Mouse (Mus musculus) heart, embryonic 13.5 days (tissue): ENCODE results near the gene Pitpnm3. TPM values are rescaled to one million over a fixed set of nuclear protein-coding genes. Genes with fewer than 3 reads are reported as not detected.
A peak's percentile ranks its signal among the peaks of the same experiment; 100 is the strongest.

Experiments
- ATAC-seq: fragments of 200-750 bp; cut with Nextera tagmentation; 2 replicates; pipeline ENCODE4 v1.8.0; 2017; ENCODE audit warnings: moderate TSS enrichment; ENCODE audit not compliant: insufficient number of reproducible peaks, low FRiP score, low TSS enrichment; ENCODE audit errors: extremely low read depth
- H3K27ac ChIP-seq: fragments of 300-500 bp; sonication (generic); replicated peaks from 2 replicates; pipeline ENCODE4 v1.5.1; 2015; ENCODE audit warnings: moderate library complexity, mild to moderate bottlenecking, inconsistent platforms
- H3K27me3 ChIP-seq: fragments of 300-500 bp; sonication (generic); replicated peaks from 2 replicates; pipeline ENCODE4 v1.6.1; 2015; ENCODE audit warnings: mild to moderate bottlenecking, inconsistent platforms
- H3K36me3 ChIP-seq: fragments of 300-500 bp; sonication (generic); 2 replicates; pipeline ENCODE4 v1.6.1; 2015; ENCODE audit warnings: mild to moderate bottlenecking, inconsistent platforms
- H3K4me1 ChIP-seq: fragments of 300-500 bp; sonication (generic); 2 replicates; pipeline ENCODE4 v1.6.1; 2015; ENCODE audit warnings: inconsistent platforms
- H3K4me2 ChIP-seq: fragments of 300-500 bp; sonication (generic); 2 replicates; pipeline ENCODE4 v1.6.1; 2015; ENCODE audit warnings: inconsistent platforms, mild to moderate bottlenecking, moderate library complexity
- H3K4me3 ChIP-seq: fragments of 300-500 bp; sonication (generic); 2 replicates; pipeline ENCODE4 v1.5.1; 2015; ENCODE audit warnings: moderate library complexity, mild to moderate bottlenecking, inconsistent platforms
- H3K9ac ChIP-seq: fragments of 300-500 bp; sonication (generic); 2 replicates; pipeline ENCODE4 v1.6.1; 2015; ENCODE audit warnings: inconsistent platforms, mild to moderate bottlenecking, moderate library complexity
- H3K9me3 ChIP-seq: fragments of 300-500 bp; sonication (generic); 2 replicates; pipeline ENCODE4 v1.6.1; 2016; ENCODE audit warnings: inconsistent platforms
- WGBS: fragments of 180-500 bp; shearing (Covaris S2); methylation state at CpG from one replicate; pipeline ENCODE4 v1.1.7; 2015; ENCODE audit warnings: mixed read lengths; 5-methylcytosine and 5-hydroxymethylcytosine counted together
- polyA plus RNA-seq: library from polyadenylated mRNA; unstranded; fragments of >200 nt; fragmentation: Nextera tagmentation; extraction: Ambion mirVana; gene quantifications from 2 replicates; pipeline ENCODE4 v1.2.1, GENCODE M21; 2015

Pitpnm3 gene
- polyA plus RNA-seq, 1 experiment from 2014 or later = 0.12 TPM

DNA sequence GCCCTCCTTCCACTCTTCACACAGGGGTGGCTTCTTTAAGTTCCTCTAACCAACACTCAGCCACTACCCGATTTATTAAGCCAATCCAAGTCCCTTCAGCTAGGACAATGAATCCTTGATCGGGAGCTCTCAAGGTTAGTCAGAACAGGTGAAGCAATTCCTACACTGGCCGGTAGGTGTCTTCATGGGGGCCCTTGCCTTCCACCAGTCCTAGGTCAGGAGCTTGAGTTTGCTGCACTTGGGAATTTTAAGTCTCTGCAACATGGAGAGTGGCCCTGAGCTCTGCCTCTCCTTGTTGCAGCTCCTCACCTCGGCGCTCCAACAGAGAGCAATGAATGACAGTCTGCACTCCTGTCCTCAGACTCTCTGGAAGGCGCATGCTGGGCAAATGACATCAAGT, 69.2 kb downstream of the Pitpnm3 start:
- no peak overlapping the region for H3K4me3 ChIP-seq
- no peaks in the 10 kb centered on the region for H3K36me3 ChIP-seq
- no peak overlapping the region for H3K9ac ChIP-seq
- no peak overlapping the region for H3K27ac ChIP-seq
- 37% methylated on average over 6 of the region's 6 CpGs for WGBS
- H3K27me3 ChIP-seq = no peaks in the 10 kb centered on the region
- peaks cover 22% of the 10 kb centered on the region for H3K9me3 ChIP-seq
- ATAC-seq = no peak
- no peak overlapping the region for H3K4me2 ChIP-seq
- H3K4me1 ChIP-seq = no peaks in the 10 kb centered on the region

DNA sequence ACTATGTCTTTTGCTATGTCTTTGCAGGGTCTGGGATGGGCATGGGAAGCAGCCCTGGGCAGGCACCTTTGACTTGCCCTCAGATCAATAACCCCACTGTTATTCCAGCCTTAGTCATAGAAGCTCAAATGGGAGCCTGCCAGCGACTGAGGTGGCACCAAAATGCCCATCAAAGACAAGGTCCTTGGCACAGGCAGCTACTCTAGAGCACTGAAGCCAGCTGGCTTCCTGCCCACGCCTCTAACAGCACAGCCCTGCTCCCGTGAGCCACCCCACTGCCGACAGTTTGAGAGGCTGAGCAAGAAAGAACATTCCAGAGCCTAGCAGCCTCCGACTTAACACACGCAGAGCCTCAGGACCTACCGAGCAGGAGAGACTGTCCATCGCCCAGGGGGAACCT, 70.5 kb downstream of the Pitpnm3 start:
- H3K4me1 ChIP-seq = no peaks in the 10 kb centered on the region
- ATAC-seq = no peak
- no peaks in the 10 kb centered on the region for H3K36me3 ChIP-seq
- no peak overlapping the region for H3K9ac ChIP-seq
- no peak overlapping the region for H3K27ac ChIP-seq
- H3K9me3 ChIP-seq = peaks cover 22% of the 10 kb centered on the region
- WGBS = 74% methylated on average over 8 of the region's 8 CpGs
- no peaks in the 10 kb centered on the region for H3K27me3 ChIP-seq
- H3K4me3 ChIP-seq = no peak overlapping the region
- H3K4me2 ChIP-seq = no peak overlapping the region

DNA sequence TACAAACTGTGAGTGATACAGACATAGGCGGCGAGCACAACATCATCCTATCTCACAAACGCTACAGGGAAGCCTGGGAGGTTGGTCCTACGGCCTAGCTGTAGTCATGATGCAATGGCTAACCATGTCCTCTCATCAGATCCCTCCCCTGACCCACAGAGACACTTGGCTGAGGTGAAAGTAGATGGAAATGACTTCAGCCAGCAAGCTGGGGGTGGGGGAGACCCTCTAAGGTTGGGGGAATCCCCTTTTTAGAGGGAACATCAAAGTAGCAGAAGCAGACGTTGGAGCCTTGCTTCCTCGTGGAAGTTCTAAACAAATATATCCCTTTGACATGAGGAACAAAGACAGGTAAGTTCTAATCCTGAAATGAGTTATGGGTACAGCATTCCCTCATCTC, 71.2 kb downstream of the Pitpnm3 start:
- H3K27me3 ChIP-seq = peaks cover 6% of the 10 kb centered on the region; the same call in 1 of the 2 replicates
- H3K9me3 ChIP-seq = peaks cover 22% of the 10 kb centered on the region
- H3K4me2 ChIP-seq = no peak overlapping the region
- H3K4me3 ChIP-seq = no peak overlapping the region
- H3K27ac ChIP-seq = no peak overlapping the region
- no peak overlapping the region for H3K9ac ChIP-seq
- ATAC-seq = no peak
- H3K36me3 ChIP-seq = no peaks in the 10 kb centered on the region
- WGBS = 63% methylated on average over 6 of the region's 6 CpGs
- H3K4me1 ChIP-seq = no peaks in the 10 kb centered on the region

- Histone ChIP-seq H3K9me3 (peaks cover 22% of the 10 kb centered on the region), H3K4me2 (no peak overlapping the region), H3K27me3 (peaks cover 16% of the 10 kb centered on the region), H3K4me1 (no peaks in the 10 kb centered on the region), H3K27ac (no peak overlapping the region), H3K4me3 (no peak overlapping the region), H3K36me3 (no peaks in the 10 kb centered on the region), H3K9ac (no peak overlapping the region)
- ATAC-seq = no peak
- 58% methylated on average over 13 of the region's 13 CpGs for WGBS
Observed at GRCm38 (mm10) chr11:72061093-72061620, 74.4 kb downstream of the Pitpnm3 start.

GRCm38 (mm10) chr11:72060416-72060815, 75.2 kb downstream of the Pitpnm3 start:
- Histone ChIP-seq H3K9ac (no peak overlapping the region), H3K4me3 (no peak overlapping the region), H3K4me2 (no peak overlapping the region), H3K27ac (no peak overlapping the region), H3K4me1 (no peaks in the 10 kb centered on the region), H3K36me3 (no peaks in the 10 kb centered on the region), H3K27me3 (peaks cover 16% of the 10 kb centered on the region), H3K9me3 (peaks cover 19% of the 10 kb centered on the region)
- ATAC-seq = no peak
- WGBS = 69% methylated on average over 9 of the region's 9 CpGs

GRCm38 (mm10) chr11:72057166-72057565, 78.4 kb downstream of the Pitpnm3 start:
- Histone ChIP-seq H3K9me3 (no peaks in the 10 kb centered on the region), H3K27ac (no peak overlapping the region), H3K4me1 (no peaks in the 10 kb centered on the region), H3K4me3 (no peak overlapping the region), H3K36me3 (no peaks in the 10 kb centered on the region), H3K4me2 (no peak overlapping the region), H3K9ac (no peak overlapping the region), H3K27me3 (peaks cover 31% of the 10 kb centered on the region)
- 61% methylated on average over 3 of the region's 3 CpGs for WGBS
- no peak for ATAC-seq

DNA sequence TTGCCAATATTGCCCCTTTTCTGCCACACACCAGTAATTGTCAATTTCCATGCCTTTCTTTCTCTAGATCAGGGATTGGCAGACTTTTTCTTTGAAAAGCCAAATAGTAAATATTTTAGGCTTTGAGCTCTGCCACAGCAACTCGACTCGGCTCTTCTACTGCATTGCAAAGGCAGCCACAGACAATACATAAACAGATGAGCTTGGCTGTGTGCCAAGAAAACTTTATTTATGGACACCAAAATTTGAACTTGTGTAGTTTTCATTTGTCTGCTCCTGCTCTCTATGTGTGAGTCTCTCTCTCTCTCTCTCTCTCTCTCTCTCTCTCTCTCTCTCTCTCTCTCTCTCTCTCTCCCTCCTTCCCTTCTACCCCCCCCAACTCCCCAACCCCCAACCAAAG, 80.4 kb downstream of the Pitpnm3 start:
- H3K27me3 ChIP-seq = peaks cover 51% of the 10 kb centered on the region
- 56% methylated on average over 2 of the region's 2 CpGs for WGBS
- no peak overlapping the region for H3K4me2 ChIP-seq
- H3K4me3 ChIP-seq = no peak overlapping the region
- H3K36me3 ChIP-seq = no peaks in the 10 kb centered on the region
- H3K9me3 ChIP-seq = no peaks in the 10 kb centered on the region
- ATAC-seq = no peak
- peaks cover 14% of the 10 kb centered on the region for H3K4me1 ChIP-seq
- no peak overlapping the region for H3K27ac ChIP-seq
- no peak overlapping the region for H3K9ac ChIP-seq

GRCm38 (mm10) chr11:72052636-72053035, 82.9 kb downstream of the Pitpnm3 start:
- Histone ChIP-seq H3K9ac (no peak overlapping the region), H3K36me3 (peaks cover 4% of the 10 kb centered on the region; the same call in 1 of the 2 replicates), H3K4me2 (no peak overlapping the region), H3K4me3 (no peak overlapping the region), H3K27me3 (peaks cover 56% of the 10 kb centered on the region), H3K27ac (no peak overlapping the region), H3K4me1 (peaks cover 17% of the 10 kb centered on the region), H3K9me3 (no peaks in the 10 kb centered on the region)
- no peak for ATAC-seq
- 18% methylated on average over 5 of the region's 5 CpGs for WGBS

DNA sequence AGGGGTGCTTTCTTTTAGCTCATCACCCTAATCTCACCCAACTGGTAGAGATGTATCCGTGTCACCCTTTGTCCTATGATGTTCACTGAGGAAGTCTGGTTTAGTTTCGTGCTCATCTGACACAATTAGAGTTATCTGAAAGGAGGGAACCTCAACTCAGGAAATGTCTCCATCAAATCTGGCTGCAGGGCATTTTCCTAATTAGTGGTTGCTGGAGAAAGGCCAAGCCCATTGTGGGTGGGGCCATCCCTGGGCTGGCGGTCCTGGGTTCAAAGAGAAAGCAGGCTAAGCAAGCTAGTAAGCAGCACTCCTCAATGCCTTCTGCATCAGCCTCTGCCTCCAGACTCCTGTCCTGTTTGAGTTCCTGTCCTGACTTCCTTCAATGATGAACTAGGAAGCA, 83.4 kb downstream of the Pitpnm3 start:
- no peak for ATAC-seq
- Histone ChIP-seq H3K9ac (no peak overlapping the region), H3K27me3 (peaks cover 52% of the 10 kb centered on the region), H3K27ac (no peak overlapping the region), H3K4me2 (no peak overlapping the region), H3K9me3 (no peaks in the 10 kb centered on the region), H3K4me3 (no peak overlapping the region), H3K36me3 (peaks cover 8% of the 10 kb centered on the region), H3K4me1 (peaks cover 17% of the 10 kb centered on the region)
- WGBS = 57% methylated on average over 3 of the region's 3 CpGs

DNA sequence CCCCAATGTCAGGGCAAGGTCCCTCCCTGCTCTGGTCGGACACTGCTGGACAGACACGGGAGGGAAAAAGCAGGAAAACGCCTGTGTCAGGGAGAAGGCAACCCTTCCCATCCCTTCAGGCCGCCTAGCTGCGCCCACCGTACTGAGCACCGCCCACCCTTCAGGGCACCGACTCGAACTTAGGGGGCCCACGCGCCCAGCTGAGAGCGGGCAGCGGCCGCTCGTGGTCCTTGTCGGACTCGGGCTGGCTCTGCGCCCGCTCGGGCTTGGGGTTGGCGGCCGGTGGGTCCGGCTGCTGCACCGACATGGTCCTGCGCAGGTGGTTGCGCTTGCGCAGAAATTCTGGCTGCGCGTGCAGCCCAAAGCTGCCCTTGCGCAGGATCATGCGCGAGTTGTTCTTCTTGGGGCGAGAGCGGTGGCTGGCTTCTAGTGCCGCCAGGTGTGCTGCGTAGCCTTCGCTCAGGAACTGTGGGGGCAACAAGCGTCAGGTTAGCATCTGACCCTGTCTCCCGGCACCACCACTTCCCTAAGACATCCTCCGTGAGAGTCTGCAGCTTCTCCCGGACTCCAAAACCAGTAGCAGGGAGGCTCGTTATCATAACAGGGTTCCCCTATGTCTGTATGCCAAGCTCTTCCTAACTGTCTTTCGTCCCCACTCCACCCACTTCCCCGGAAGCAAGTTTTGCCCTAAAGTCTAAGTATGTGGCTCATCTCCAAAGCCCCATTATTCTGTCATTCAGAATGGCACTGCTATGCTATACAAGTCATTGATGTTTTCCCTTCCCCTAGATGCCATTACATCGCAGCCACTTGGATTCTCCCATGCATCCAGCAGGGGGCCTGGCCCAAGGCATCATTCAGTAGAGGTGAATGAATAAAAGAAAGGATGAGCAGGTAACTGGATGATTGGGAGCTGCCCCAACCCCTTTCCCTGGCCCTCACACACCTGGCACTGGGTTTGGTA, 84.4 kb downstream of the Pitpnm3 start:
- Histone ChIP-seq H3K9me3 (no peaks in the 10 kb centered on the region), H3K27me3 (peaks cover 49% of the 10 kb centered on the region), H3K27ac (no peak overlapping the region), H3K4me1 (peaks cover 17% of the 10 kb centered on the region), H3K36me3 (peaks cover 19% of the 10 kb centered on the region), H3K4me3 (peak overlapping the region; percentile 57), H3K9ac (peak overlapping the region; percentile 77), H3K4me2 (peak overlapping the region; percentile 81)
- ATAC-seq = peak; percentile 27; the same call in 1 of the 2 replicates
- 2% methylated on average over 45 of the region's 45 CpGs for WGBS

- peaks cover 17% of the 10 kb centered on the region for H3K4me1 ChIP-seq
- H3K9ac ChIP-seq = peak overlapping the region; percentile 77
- WGBS = 24% methylated on average over 14 of the region's 14 CpGs
- H3K27ac ChIP-seq = no peak overlapping the region
- H3K36me3 ChIP-seq = peaks cover 27% of the 10 kb centered on the region
- peak overlapping the region; percentile 81 for H3K4me2 ChIP-seq
- no peaks in the 10 kb centered on the region for H3K9me3 ChIP-seq
- no peak for ATAC-seq
- H3K4me3 ChIP-seq = peak overlapping the region; percentile 57
- H3K27me3 ChIP-seq = peaks cover 49% of the 10 kb centered on the region
Observed at GRCm38 (mm10) chr11:72050168-72050894, 85.2 kb downstream of the Pitpnm3 start.
